Mouse (Mus musculus): Measurements from ENCODE around the gene Stum. TPM values are rescaled to one million over a fixed set of nuclear protein-coding genes. Genes with fewer than 3 reads are reported as not detected.
"Not testable (repeated sequence)": the region's sequence is repeated elsewhere in the genome, so short reads cannot be mapped to it uniquely, and the experiment has no call there.

The Stum gene
- 5.5 and 5.6 TPM in 2 replicates for polyA plus RNA-seq (2015; fragmentation: Nextera tagmentation; extraction: Ambion mirVana)

DNA sequence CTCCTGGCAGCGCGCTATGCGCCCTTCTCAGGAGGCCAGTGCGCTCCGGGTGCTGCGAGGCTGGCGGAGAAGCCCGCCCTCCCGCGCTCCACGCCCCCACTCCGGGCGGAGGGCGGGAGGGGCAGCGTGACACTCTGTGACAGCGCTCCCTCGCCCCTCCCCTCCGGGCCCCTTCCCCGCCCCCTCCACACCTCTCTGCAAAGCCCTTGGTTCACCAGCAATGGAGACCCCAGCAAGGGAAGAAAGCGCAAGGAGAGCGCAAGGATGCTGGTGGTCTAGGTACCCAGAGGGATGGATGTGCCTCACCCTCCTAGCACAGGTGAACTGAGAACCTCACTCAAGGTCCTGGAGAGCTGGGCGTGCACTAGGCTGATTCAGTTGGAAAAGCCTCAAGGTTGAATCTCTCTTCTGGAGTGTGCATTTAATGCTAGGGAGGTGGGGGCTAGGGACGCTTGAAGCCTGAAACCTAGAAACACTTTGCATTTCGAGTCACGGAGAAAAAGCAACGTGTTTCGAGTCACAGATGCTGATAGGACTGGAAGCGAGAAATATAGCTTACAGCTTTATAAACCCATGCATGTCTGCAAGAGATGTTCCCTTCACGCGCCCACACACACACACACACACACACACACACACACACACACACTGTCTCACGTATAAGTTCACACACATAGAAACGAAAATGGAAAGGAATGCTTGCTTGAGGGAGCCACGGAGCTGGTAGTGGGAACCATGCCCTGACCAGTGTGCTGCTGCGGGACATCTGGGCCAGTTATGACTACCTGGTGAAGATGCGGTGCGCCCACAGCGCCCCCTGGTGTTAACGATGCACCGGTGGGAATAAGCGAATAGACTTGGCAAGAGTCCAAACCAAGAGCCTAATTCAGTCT, at the start of gene Stum:
Stum (minus strand) TSS at position 106 of the 893 bp plus-strand sequence.
- Histone ChIP-seq H3K27me3 (peaks cover 44% of the 10 kb centered on the region), H3K9me3 (no peaks in the 10 kb centered on the region), H3K9ac (peak within 1 kb of the TSS; percentile 74), H3K4me1 (replicated peaks) (peaks cover 33% of the 10 kb centered on the region), H3K36me3 (no peaks in the 10 kb centered on the region), H3K4me3 (peak within 1 kb of the TSS; percentile 49), H3K27ac (replicated peaks) (no peak within 1 kb of the TSS), H3K4me2 (peak within 1 kb of the TSS; percentile 76)
- ATAC-seq (ENCODE audit: low read depth), result peak; percentile 86
- 3% methylated on average over 26 of the region's 40 CpGs for WGBS

DNA sequence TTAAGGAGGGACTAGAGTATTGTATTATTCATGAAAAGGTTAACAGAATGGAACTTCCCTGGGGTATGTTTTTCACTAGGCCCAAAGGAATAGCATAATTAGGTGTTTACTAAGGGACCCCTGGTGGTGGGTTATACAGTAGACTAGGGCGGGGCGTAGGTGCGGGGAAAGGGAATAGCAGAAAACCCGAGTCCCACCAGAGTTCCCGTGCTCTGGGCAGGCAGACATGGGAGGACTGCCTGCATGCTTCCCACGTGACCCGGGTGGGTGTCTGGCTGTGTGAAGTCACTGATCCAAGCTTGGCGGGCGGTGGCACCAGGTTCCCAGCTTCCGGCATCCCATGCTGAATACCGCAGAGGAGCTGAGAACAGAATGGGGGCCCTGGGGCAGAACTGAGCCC, 49.4 kb upstream of the Stum start:
- Histone ChIP-seq H3K4me2 (no peak overlapping the region), H3K4me3 (no peak overlapping the region), H3K9me3 (peaks cover 10% of the 10 kb centered on the region; the same call in 1 of the 2 replicates), H3K36me3 (no peaks in the 10 kb centered on the region), H3K27ac (replicated peaks) (no peak overlapping the region), H3K9ac (no peak overlapping the region), H3K4me1 (replicated peaks) (peaks cover 5% of the 10 kb centered on the region), H3K27me3 (no peaks in the 10 kb centered on the region)
- ATAC-seq (ENCODE audit: low read depth), result no peak
- 94% methylated on average over 11 of the region's 11 CpGs for WGBS

DNA sequence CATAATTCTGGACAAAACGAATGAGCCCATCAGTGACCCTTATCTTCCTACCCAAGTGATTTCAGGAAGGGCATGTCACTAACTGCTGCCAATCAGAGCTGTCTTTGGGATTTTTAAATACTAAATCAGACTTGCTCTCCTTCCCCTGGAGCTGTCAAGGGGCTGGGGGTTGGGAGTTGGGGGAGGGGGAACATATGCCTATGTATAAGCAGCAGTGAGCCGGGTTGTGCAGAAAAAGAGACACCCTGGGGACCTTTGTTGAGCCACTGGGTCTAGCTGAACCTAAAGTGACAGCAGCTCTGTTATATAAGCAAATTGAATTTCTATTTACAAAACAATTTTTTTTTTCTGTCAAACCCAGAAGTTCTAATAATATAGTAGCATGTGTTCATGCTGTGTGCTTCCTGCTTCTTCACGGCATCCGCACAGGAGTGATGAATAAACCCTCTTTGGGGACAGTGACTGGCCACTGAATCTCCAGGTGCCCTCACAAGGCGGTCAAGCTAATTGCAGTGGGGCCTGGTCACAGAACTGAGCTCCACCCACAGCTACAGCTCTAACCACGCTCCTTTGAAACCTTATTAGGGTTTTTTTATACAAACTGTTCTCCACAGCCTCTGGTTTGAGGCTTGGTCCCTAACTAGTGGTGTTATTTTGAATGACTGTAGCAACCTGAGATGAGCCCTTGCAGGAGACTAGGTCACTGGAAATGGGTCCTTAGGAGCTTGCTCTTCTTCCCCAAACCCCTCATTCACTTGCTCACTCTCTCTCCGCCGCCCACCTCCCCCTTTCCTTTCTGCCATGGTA, 47.4 kb upstream of the Stum start:
- no peak overlapping the region for H3K9ac ChIP-seq
- H3K4me3 ChIP-seq, result no peak overlapping the region
- no peaks in the 10 kb centered on the region for H3K36me3 ChIP-seq
- 65% methylated on average over 8 of the region's 8 CpGs for WGBS
- no peak overlapping the region for H3K4me2 ChIP-seq
- no peak overlapping the region for H3K27ac ChIP-seq (replicated peaks)
- H3K27me3 ChIP-seq, result no peaks in the 10 kb centered on the region
- peaks cover 5% of the 10 kb centered on the region for H3K4me1 ChIP-seq (replicated peaks)
- ATAC-seq (ENCODE audit: low read depth), result no peak
- H3K9me3 ChIP-seq, result peaks cover 10% of the 10 kb centered on the region; the same call in 1 of the 2 replicates

DNA sequence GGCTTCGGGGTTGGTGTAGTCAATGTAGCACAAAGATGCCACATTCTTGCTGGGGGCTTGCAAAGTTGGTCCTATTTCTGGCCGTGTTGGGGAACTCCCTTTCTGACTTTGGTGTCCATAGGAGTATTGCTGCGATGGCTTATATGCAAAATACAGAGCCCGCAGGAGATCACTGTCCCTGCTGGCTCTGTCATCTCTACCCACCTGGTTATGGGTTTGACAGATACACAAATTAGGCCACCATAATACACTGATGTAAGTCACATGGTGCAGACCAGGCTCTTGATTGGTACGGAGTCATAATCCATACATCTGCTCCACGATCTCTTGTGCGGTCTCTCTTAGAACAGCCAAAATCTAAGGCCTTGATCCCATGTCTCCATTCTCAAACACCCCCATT, 46.5 kb upstream of the Stum start:
- Histone ChIP-seq H3K4me1 (replicated peaks) (peaks cover 5% of the 10 kb centered on the region), H3K27me3 (no peaks in the 10 kb centered on the region), H3K4me2 (no peak overlapping the region), H3K4me3 (no peak overlapping the region), H3K9me3 (peaks cover 10% of the 10 kb centered on the region; the same call in 1 of the 2 replicates), H3K9ac (no peak overlapping the region), H3K36me3 (no peaks in the 10 kb centered on the region), H3K27ac (replicated peaks) (no peak overlapping the region)
- 91% methylated on average over 7 of the region's 7 CpGs for WGBS
- no peak for ATAC-seq (ENCODE audit: low read depth)

DNA sequence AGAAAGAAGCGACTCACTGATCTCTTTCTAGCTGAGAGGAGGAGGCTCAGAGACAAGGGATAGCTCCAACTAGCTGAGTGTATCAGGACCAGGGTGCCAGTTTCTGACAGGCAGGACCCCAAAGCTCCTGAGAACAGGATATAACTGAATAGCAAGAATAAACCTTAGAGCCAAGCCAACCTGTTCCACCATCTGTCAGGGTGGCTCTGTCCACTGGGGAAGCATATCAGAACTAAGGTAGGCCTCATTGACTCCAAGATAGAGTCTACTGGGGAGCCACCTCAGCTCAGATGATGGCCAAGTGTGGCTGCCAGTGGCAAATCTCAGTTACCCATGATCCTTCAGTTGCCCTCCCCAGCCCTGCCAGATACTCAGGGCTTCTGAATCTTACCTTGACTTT, 42.0 kb upstream of the Stum start:
- H3K27me3 ChIP-seq, result no peaks in the 10 kb centered on the region
- H3K9me3 ChIP-seq, result no peaks in the 10 kb centered on the region
- H3K4me2 ChIP-seq, result no peak overlapping the region
- no peaks in the 10 kb centered on the region for H3K36me3 ChIP-seq
- H3K4me1 ChIP-seq (replicated peaks), result peaks cover 6% of the 10 kb centered on the region; the same call in 1 of the 2 replicates
- no peak overlapping the region for H3K27ac ChIP-seq (replicated peaks)
- 70% methylated on average over 1 of the region's 1 CpGs for WGBS
- H3K4me3 ChIP-seq, result no peak overlapping the region
- no peak for ATAC-seq (ENCODE audit: low read depth)
- H3K9ac ChIP-seq, result no peak overlapping the region

DNA sequence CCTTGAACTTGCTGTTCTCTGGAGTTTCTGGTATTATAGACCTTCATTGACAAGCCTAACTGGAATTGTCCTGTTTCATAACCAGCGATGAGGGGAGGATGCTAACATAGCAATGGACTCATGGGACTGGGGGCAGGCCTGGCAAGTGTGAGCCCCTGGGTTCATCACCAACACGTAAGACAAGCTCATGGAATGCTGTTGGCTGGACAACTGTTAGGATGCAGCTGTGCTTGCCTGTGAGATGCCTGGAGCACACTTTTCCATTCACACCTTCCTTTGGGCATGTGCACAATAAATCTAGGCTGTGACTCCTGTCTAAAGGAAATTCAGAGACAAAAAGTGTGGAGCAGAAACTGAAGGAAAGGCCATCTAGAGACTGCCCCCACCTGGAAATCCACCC, 40.0 kb upstream of the Stum start:
- Histone ChIP-seq H3K4me1 (replicated peaks) (peaks cover 7% of the 10 kb centered on the region; the same call in 1 of the 2 replicates), H3K27me3 (no peaks in the 10 kb centered on the region), H3K36me3 (no peaks in the 10 kb centered on the region), H3K9ac (no peak overlapping the region), H3K4me3 (no peak overlapping the region), H3K4me2 (no peak overlapping the region), H3K9me3 (no peaks in the 10 kb centered on the region), H3K27ac (replicated peaks) (no peak overlapping the region)
- 83% methylated on average over 2 of the region's 2 CpGs for WGBS
- no peak for ATAC-seq (ENCODE audit: low read depth)

DNA sequence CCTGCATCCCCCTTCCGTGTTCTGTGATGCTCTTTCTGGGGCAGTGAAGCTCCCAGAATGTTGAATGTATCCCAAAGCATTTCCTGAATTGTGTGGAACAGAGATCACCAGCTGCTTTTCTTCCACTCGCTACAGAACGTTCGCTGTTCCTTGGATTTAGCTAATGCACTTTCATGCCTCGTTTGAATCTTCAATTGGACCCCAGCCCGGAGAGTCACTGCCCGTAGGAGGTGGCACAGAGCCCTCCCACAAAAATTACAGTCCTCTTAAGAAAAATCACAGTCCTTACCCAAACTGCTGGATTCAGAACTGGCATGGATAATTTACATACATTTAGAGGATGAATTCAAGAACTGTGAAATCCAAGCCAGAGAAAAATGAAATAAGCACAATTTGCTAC, 36.9 kb upstream of the Stum start:
- no peaks in the 10 kb centered on the region for H3K9me3 ChIP-seq
- H3K4me2 ChIP-seq, result no peak overlapping the region
- H3K4me3 ChIP-seq, result no peak overlapping the region
- no peak for ATAC-seq (ENCODE audit: low read depth)
- H3K9ac ChIP-seq, result no peak overlapping the region
- H3K4me1 ChIP-seq (replicated peaks), result peaks cover 7% of the 10 kb centered on the region; the same call in 1 of the 2 replicates
- no peak overlapping the region for H3K27ac ChIP-seq (replicated peaks)
- no peaks in the 10 kb centered on the region for H3K36me3 ChIP-seq
- WGBS, result 37% methylated on average over 7 of the region's 7 CpGs
- no peaks in the 10 kb centered on the region for H3K27me3 ChIP-seq

DNA sequence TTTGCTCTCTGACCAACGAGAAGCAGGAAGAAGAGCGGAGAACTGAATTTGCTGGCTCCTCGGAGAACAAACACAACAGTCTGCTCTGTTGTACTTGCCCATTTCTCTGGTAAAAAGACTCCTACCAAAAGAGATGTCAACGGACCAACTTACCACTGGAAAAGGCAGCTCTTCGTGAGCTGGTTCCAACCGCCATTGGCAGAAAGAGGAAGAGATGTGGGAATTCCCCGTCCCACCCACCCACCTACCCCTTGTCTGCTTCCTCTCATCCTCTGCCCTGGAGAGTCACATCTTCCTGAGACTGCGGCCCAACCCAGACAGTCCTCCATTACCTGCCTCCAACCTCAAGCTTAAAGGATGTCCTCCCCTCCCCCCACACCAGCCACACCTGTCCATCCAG, 36.2 kb upstream of the Stum start:
- no peak for ATAC-seq (ENCODE audit: low read depth)
- Histone ChIP-seq H3K4me1 (replicated peaks) (peaks cover 7% of the 10 kb centered on the region; the same call in 1 of the 2 replicates), H3K27me3 (no peaks in the 10 kb centered on the region), H3K27ac (replicated peaks) (no peak overlapping the region), H3K4me2 (no peak overlapping the region), H3K9me3 (no peaks in the 10 kb centered on the region), H3K9ac (no peak overlapping the region), H3K36me3 (no peaks in the 10 kb centered on the region), H3K4me3 (no peak overlapping the region)
- 88% methylated on average over 8 of the region's 8 CpGs for whole genome bisulfite sequencing

DNA sequence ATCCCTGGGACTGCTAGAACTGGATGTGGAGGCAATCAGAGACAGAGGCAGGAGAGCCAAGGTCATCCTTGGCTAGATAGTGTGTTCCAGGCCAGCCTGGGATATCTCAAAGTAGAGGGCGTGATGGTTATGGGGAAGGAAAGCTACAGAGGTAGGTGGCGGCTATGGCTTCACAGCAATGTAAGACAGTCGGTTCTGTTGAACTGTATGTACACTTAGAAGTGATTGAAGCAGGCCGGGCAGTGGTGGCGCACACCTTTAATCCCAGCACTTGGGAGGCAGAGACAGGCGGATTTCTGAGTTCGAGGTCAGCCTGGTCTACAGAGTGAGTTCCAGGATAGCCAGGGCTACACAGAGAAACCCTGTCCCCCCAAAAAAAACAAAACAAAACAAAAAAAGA, 35.6 kb upstream of the Stum start:
- H3K4me1 ChIP-seq (replicated peaks); H3K27ac ChIP-seq (replicated peaks); H3K27me3 ChIP-seq; ATAC-seq (ENCODE audit: low read depth); H3K9ac ChIP-seq; H3K4me3 ChIP-seq; H3K9me3 ChIP-seq; H3K36me3 ChIP-seq; H3K4me2 ChIP-seq: not testable (repeated sequence)
- 94% methylated on average over 7 of the region's 7 CpGs for WGBS

DNA sequence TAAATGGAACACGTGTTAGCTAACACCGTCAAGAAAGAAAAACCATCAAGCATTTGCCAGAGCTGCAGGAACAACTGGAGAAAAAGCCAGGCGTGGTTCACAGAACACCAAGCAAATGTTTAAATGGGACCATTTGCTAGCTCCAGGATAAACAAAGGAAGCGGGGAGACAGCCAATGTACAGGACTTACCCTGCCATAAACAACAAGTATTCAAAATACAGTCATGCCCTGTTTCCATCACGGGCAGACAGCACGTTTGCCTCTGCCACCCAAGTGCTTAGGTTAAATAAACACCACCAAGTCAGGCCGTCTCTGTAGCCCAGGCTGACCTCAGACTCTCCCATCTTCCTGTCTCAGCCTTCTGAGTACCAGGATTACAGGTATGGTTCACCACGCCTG, 35.1 kb upstream of the Stum start:
- ATAC-seq (ENCODE audit: low read depth), result no peak
- Histone ChIP-seq H3K4me1 (replicated peaks) (peaks cover 7% of the 10 kb centered on the region; the same call in 1 of the 2 replicates), H3K27ac (replicated peaks) (no peak overlapping the region), H3K4me2 (no peak overlapping the region), H3K9me3 (no peaks in the 10 kb centered on the region), H3K4me3 (no peak overlapping the region), H3K27me3 (no peaks in the 10 kb centered on the region), H3K36me3 (no peaks in the 10 kb centered on the region), H3K9ac (no peak overlapping the region)
- 74% methylated on average over 8 of the region's 8 CpGs for WGBS

DNA sequence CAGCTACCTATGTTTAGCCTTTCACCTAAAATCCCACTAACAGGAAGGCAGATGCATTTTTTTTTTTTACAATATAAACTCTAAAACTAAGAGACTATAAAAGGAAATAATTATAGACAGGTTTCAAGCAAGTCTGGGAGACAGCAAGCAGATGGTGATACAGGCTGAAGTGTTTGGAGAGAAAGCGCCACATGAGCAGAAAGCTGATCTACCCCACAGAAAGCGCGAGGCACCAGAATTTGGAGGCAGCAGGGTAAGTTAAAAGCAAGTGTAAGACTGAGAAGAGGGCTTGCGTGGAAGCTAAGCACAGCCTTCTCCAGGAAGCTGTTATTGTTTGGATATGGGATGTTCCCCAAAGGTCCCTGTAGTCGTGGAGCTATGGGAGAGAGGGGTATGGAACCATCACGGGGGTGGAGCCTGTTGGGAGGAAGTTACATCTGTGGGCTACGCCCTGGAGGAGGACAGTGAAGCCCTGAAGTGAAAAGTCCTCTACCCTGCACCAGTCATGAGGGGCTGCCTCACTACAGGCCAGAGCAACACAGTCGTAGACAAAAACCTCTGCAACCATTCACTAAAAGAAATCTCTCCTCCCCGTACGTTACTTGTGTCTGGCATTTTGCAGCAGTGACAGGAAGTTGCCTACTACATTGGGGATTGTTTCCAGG, 34.2 kb upstream of the Stum start:
- Histone ChIP-seq H3K9me3 (no peaks in the 10 kb centered on the region), H3K4me3 (no peak overlapping the region), H3K36me3 (no peaks in the 10 kb centered on the region), H3K4me2 (no peak overlapping the region), H3K4me1 (replicated peaks) (peaks cover 7% of the 10 kb centered on the region; the same call in 1 of the 2 replicates), H3K27ac (replicated peaks) (no peak overlapping the region), H3K9ac (no peak overlapping the region), H3K27me3 (no peaks in the 10 kb centered on the region)
- WGBS, result 77% methylated on average over 10 of the region's 10 CpGs
- ATAC-seq (ENCODE audit: low read depth), result no peak

DNA sequence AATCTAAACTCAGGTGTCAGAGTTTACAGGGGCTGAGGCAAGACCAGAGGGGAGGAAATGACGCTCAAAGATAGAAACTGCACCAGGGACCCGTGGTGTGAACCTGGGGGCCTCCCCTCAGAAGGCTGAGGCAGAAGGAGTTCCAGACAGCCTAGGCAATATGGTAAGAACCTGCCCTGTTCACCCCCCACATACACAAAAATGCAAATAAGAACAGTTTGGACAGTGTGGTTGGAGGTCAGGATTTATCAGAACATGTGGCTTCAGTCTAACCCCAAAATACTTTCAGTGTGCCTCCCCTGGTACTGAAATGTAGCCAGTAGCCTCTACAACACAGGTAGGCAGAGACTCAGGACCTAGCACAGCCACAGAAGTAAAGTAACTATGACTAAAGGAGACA, 30.8 kb upstream of the Stum start:
- Histone ChIP-seq H3K4me3 (no peak overlapping the region), H3K9ac (no peak overlapping the region), H3K9me3 (no peaks in the 10 kb centered on the region), H3K4me2 (no peak overlapping the region), H3K27me3 (no peaks in the 10 kb centered on the region), H3K4me1 (replicated peaks) (no peaks in the 10 kb centered on the region), H3K36me3 (no peaks in the 10 kb centered on the region), H3K27ac (replicated peaks) (no peak overlapping the region)
- WGBS, result 86% methylated on average over 2 of the region's 2 CpGs
- ATAC-seq (ENCODE audit: low read depth), result no peak

Measured in neural tube, embryonic 13.5 days (tissue).